Mouse (Mus musculus) limb, embryonic 12.5 days (tissue): Measurements from ENCODE around the gene Clmp. TPM values are rescaled to one million over a fixed set of nuclear protein-coding genes. Genes with fewer than 3 reads are reported as not detected.

Source experiments
- polyA plus RNA-seq: library from polyadenylated mRNA; unstranded; fragments of >200 nt; fragmentation: Nextera tagmentation; extraction: Ambion mirVana; gene quantifications from 2 replicates; pipeline ENCODE4 v1.2.1, GENCODE M21; 2016

Gene Clmp
- polyA plus RNA-seq, 1 experiment from 2014 or later, result 67.7 TPM

Other genes with a start within 250 kb of the Clmp start
- gene Gramd1b, start 154.6 kb upstream of the Clmp start, polyA plus RNA-seq, result 3.3 and 5.2 TPM in 2 replicates
- gene Gm21915, start 15.3 kb upstream of the Clmp start, polyA plus RNA-seq, result not detected in 2 replicates
- 2,429 and 2,480 TPM in 2 replicates for gene Hspa8, start 115.0 kb downstream of the Clmp start, polyA plus RNA-seq
- gene Bsx, start 188.2 kb downstream of the Clmp start, polyA plus RNA-seq, result not detected in 2 replicates